8 mouse cellular contexts compared by ENCODE assay signal in the genomic region with DNA sequence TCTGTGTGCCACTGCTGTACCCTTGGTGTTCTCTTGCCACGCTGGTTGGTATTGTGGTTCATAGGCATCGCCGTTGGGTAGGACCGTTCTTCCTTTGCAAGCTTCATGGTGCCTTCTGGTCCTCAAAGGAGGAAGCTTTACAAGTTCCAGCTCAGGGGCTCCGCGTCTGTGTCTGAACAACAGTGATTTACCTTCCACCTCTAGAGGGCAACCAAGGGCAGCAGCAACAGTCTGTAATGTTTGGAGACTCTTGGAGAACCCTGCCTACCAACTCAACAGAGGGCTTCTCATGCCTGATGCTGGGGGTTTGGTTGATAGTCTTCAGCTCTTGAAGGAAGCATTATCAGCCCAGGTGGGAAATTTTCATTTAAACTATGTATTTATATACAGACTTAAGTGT. TPM values are rescaled to one million over a fixed set of nuclear protein-coding genes. Genes with fewer than 3 reads are reported as not detected.
DNase-seq lines count a peak whose midpoint lies in the region; ATAC-seq and TF ChIP-seq lines count a peak whose summit lies in the region.

No protein-coding gene starts in this region.

- no peaks in the 10 kb centered on the region for H3K4me1 ChIP-seq in limb, embryonic 14.5 days (ENCODE audit: control insufficient read depth, insufficient read depth, low read length)
- no peaks in the 10 kb centered on the region for H3K4me1 ChIP-seq in midbrain, embryonic 15.5 days

- H3K27me3 ChIP-seq in limb, embryonic 14.5 days (ENCODE audit: control insufficient read depth, insufficient read depth, low read length), result no peaks in the 10 kb centered on the region
- no peaks in the 10 kb centered on the region for H3K27me3 ChIP-seq in midbrain, embryonic 15.5 days (replicated peaks)

- no peaks in the 10 kb centered on the region for H3K9me3 ChIP-seq in limb, embryonic 14.5 days (ENCODE audit: control insufficient read depth, low read length)
- no peaks in the 10 kb centered on the region for H3K9me3 ChIP-seq in midbrain, embryonic 15.5 days

- no peaks in the 10 kb centered on the region for H3K36me3 ChIP-seq in limb, embryonic 14.5 days (ENCODE audit: control insufficient read depth, insufficient read depth, low read length)
- H3K36me3 ChIP-seq in midbrain, embryonic 15.5 days (replicated peaks), result no peaks in the 10 kb centered on the region

- WGBS in limb, embryonic 14.5 days, result 80% methylated on average over 6 of the region's 6 CpGs
- 83% methylated on average over 6 of the region's 6 CpGs for WGBS in midbrain, embryonic 15.5 days

- peak; percentile 9 for DNase-seq in ovary, adult 18-20 months (ENCODE audit: low spot score)
- no peak for DNase-seq in ovary, postnatal 10 days (ENCODE audit: low spot score)
- DNase-seq in adipocyte (ENCODE audit: low spot score), result peak; percentile 56
- DNase-seq in induced T-regulatory cell, adult 2 months (ENCODE audit: low read depth), result peak; percentile 72
- peak; percentile 13 for DNase-seq in limb, embryonic 14.5 days (ENCODE audit: low spot score)
- DNase-seq in right cerebral cortex, postnatal 4 days, result peak; percentile 28

- H3K27ac ChIP-seq in limb, embryonic 14.5 days (replicated peaks; ENCODE audit: low read depth, low read length), result no peak overlapping the region
- no peak overlapping the region for H3K27ac ChIP-seq in midbrain, embryonic 15.5 days

- H3K4me2 ChIP-seq in limb, embryonic 14.5 days (replicated peaks; ENCODE audit: low read depth, low read length, severe bottlenecking), result no peak overlapping the region
- H3K4me2 ChIP-seq in midbrain, embryonic 15.5 days, result no peak overlapping the region

- ATAC-seq in common myeloid progenitor, adult 5-6 weeks (replicated peaks; ENCODE audit: low read depth, poor library complexity, severe bottlenecking), result peak; percentile 99
- ATAC-seq in limb, embryonic 14.5 days (ENCODE audit: low FRiP score, low read depth), result no peak
- no peak for ATAC-seq in midbrain, embryonic 15.5 days (replicated peaks)

- no peak overlapping the region for H3K9ac ChIP-seq in limb, embryonic 14.5 days (ENCODE audit: low read depth, low read length, severe bottlenecking)
- H3K9ac ChIP-seq in midbrain, embryonic 15.5 days, result no peak overlapping the region

- TF ChIP-seq POLR2A in limb, embryonic 14.5 days (IDR thresholded peaks at IDR 0.05; ENCODE audit: borderline replicate concordance, extremely low read depth, insufficient read depth, insufficient read length), result no peak

- H3K4me3 ChIP-seq in limb, embryonic 14.5 days (replicated peaks; ENCODE audit: low read length), result no peak overlapping the region
- no peak overlapping the region for H3K4me3 ChIP-seq in midbrain, embryonic 15.5 days

RNA-seq across cellular contexts. Expression of gene Gabrr1, which starts 7.8 kb away (rescaled TPM):
- total RNA-seq in common myeloid progenitor, adult 5-6 weeks (2017), result not detected in 2 replicates
- 0.04 TPM in 1 of 2 replicates, not detected in the other for polyA plus RNA-seq in limb, embryonic 14.5 days (2012; rRNA removed)
- polyA plus RNA-seq in limb, embryonic 14.5 days (2014; fragmentation: Nextera tagmentation; extraction: Ambion mirVana), result not detected in 2 replicates
- 0.79 and 1.1 TPM in 2 replicates for polyA plus RNA-seq in midbrain, embryonic 15.5 days (2015; fragmentation: Nextera tagmentation; extraction: Ambion mirVana)
